Comparison of ENCODE assay signal across 8 mouse cellular contexts in the genomic region with DNA sequence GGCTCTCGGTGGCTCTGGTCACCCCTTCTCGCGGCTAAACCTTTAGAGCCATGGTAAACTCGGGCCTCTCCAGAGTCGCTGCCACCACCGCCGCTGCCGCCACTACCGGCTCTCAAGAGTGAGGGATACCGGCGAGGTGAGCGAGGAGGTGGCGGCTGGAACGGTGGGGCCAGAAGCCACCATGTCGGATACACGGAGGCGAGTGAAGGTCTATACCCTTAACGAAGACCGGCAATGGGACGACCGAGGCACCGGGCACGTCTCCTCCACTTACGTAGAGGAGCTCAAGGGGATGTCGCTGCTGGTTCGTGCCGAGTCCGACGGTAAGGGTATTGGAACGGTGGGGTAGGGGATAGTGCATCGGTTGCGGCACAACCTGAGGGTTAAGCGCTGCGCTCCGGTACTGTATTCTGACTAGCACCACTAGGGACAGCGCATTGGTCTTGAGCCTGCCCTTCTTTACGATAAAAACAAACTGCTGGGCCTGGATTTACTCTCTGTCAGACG. TPM values are rescaled to one million over a fixed set of nuclear protein-coding genes. Genes with fewer than 3 reads are reported as not detected.
A peak's percentile ranks its signal among the peaks of the same experiment; 100 is the strongest.
DNase-seq lines count a peak whose midpoint lies in the region; ATAC-seq and TF ChIP-seq lines count a peak whose summit lies in the region.

No protein-coding gene starts in this region.

- no peak for TF ChIP-seq POLR2A in liver, adult 2 months (IDR thresholded peaks at IDR 0.05; ENCODE audit: extremely low read depth, insufficient read depth, low read length)

- H3K27me3 ChIP-seq in liver, adult 2 months (ENCODE audit: control insufficient read depth, insufficient read depth, low read length) = no peaks in the 10 kb centered on the region

- ATAC-seq in activated CD4-positive, CD25-positive, alpha-beta regulatory T cell, adult 4 months = peak; percentile 50

- DNase-seq in 416B (ENCODE audit: low read depth) = peak; percentile 81
- peak; percentile 66 for DNase-seq in embryo, embryonic 9.5 days (ENCODE audit: extremely low spot score)
- DNase-seq in heart, adult 18-20 months = peak; percentile 55 to 72
- peak; percentile 65 for DNase-seq in kidney, adult 18-20 months
- peak; percentile 58 for DNase-seq in liver, adult 2 months (ENCODE audit: extremely low read depth, low read depth, low spot score)
- peak; percentile 22 to 53 for DNase-seq in monocyte, adult 2 months (ENCODE audit: low read depth in 1 of 2, low spot score in 2 of 2)
- peak; percentile 68 to 84 for DNase-seq in spleen, postnatal 4 days (ENCODE audit: low spot score in 2 of 2)

- H3K9ac ChIP-seq in liver, adult 2 months (ENCODE audit: low read depth, low read length) = peak overlapping the region; percentile 89

- H3K4me3 ChIP-seq in liver, adult 2 months (ENCODE audit: insufficient read depth, low read depth, low read length) = peak overlapping the region; percentile 98

- no peaks in the 10 kb centered on the region for H3K36me3 ChIP-seq in liver, adult 2 months (ENCODE audit: control insufficient read depth, insufficient read depth, low read length)

- H3K27ac ChIP-seq in liver, adult 2 months (replicated peaks; ENCODE audit: insufficient read depth, low read depth, low read length) = peak overlapping the region; percentile 72

- H3K4me1 ChIP-seq in liver, adult 2 months (ENCODE audit: control insufficient read depth, insufficient read depth, low read length) = peaks cover 1% of the 10 kb centered on the region; the same call in 1 of the 2 replicates

- TF ChIP-seq CTCF in liver, adult 2 months (IDR thresholded peaks at IDR 0.05; ENCODE audit: low read depth, low read length) = peak; percentile 57

- under 1% methylated on average over 38 of the region's 38 CpGs for WGBS in liver, adult 2 months

- H3K79me2 ChIP-seq in liver, adult 2 months (ENCODE audit: control insufficient read depth, insufficient read depth, low read length) = peaks cover 3% of the 10 kb centered on the region; the same call in 1 of the 2 replicates

RNA-seq across cellular contexts. Expression of a gene that starts 0.5 kb away (rescaled TPM):
- polyA plus RNA-seq in activated CD4-positive, CD25-positive, alpha-beta regulatory T cell, adult 4 months (2017; shearing (Covaris generic)) = 100 to 1,000 TPM; 111 to 115 TPM
- 10 to 100 TPM; 27.6 to 36.5 TPM for total RNA-seq in heart, adult 18-20 months (2021)
- total RNA-seq in liver, adult 2 months (2014; rRNA removed) = 37.7 and 38.8 TPM in 2 replicates
- 5.1 and 5.7 TPM in 2 replicates for polyA plus RNA-seq in liver, adult 2 months (2012; rRNA removed)

RNA-seq across cellular contexts. Expression of a gene that starts 42.6 kb away (rescaled TPM):
- polyA plus RNA-seq in activated CD4-positive, CD25-positive, alpha-beta regulatory T cell, adult 4 months (2017; shearing (Covaris generic)) = 10 to 100 TPM; 31.6 to 40.2 TPM
- 10 to 100 TPM; 26.3 to 27.0 TPM for total RNA-seq in heart, adult 18-20 months (2021)
- 23.5 and 32.0 TPM in 2 replicates for total RNA-seq in liver, adult 2 months (2014; rRNA removed)
- polyA plus RNA-seq in liver, adult 2 months (2012; rRNA removed) = 12.6 and 13.8 TPM in 2 replicates

Comparison
In these comparisons a context has a peak if more than half of its experiments do, and no peak if none do; other contexts are left out.
1. Peak in every context shown above with its lines: DNase-seq, ATAC-seq, H3K4me3 ChIP-seq and H3K27ac ChIP-seq.